Mouse (Mus musculus) hindbrain, embryonic 11.5 days (tissue): ENCODE measurements around the gene Tmsb10. TPM values are rescaled to one million over a fixed set of nuclear protein-coding genes. Genes with fewer than 3 reads are reported as not detected.

Experiments
- polyA plus RNA-seq: library from polyadenylated mRNA; unstranded; fragments of >200 nt; fragmentation: Nextera tagmentation; extraction: Ambion mirVana; gene quantifications from 2 replicates; pipeline ENCODE4 v1.2.1, GENCODE M21; 2014

The Tmsb10 gene
- polyA plus RNA-seq, 1 experiment from 2014 or later, result 4,064 TPM

Other genes starting within 250 kb of the Tmsb10 start
- 15.2 and 17.0 TPM in 2 replicates for gene Tcf7l1, start 169.5 kb downstream of the Tmsb10 start, polyA plus RNA-seq
- gene Kcmf1, start 58.8 kb downstream of the Tmsb10 start, polyA plus RNA-seq, result 35.3 and 45.9 TPM in 2 replicates